Mouse (Mus musculus) G1E (cell line): ENCODE measurements around the gene St5. TPM values are rescaled to one million over a fixed set of nuclear protein-coding genes. Genes with fewer than 3 reads are reported as not detected.

Source experiments
- ATAC-seq: 2 replicates; pipeline ENCODE4 v1.8.0; 2016; ENCODE audit warnings: mild to moderate bottlenecking; ENCODE audit not compliant: insufficient number of reproducible peaks, poor library complexity, low FRiP score, severe bottlenecking; ENCODE audit errors: extremely low read depth
- DNase-seq: peaks from one replicate; pipeline ENCODE4 v3.0.0; 2012; ENCODE audit warnings: low spot score
- H3K27me3 ChIP-seq: 2 replicates; pipeline ENCODE4 v1.6.1; 2012; ENCODE audit warnings: mild to moderate bottlenecking, low read length, inconsistent platforms; ENCODE audit not compliant: insufficient read depth
- H3K36me3 ChIP-seq: replicated peaks from 2 replicates; pipeline ENCODE3; 2012; ENCODE audit warnings: mild to moderate bottlenecking, inconsistent platforms
- H3K4me1 ChIP-seq: 2 replicates; pipeline ENCODE4 v1.6.1; 2012; ENCODE audit warnings: low read depth, low read length, inconsistent platforms, mixed read lengths; ENCODE audit not compliant: insufficient read depth
- H3K4me3 ChIP-seq: 2 replicates; pipeline ENCODE4 v1.5.1; 2012; ENCODE audit warnings: low read depth, mild to moderate bottlenecking, inconsistent platforms, low read length, moderate library complexity, mixed read lengths
- H3K9me3 ChIP-seq: replicated peaks from 2 replicates; pipeline ENCODE4 v1.6.1; 2012; ENCODE audit warnings: inconsistent platforms
- CTCF ChIP-seq: IDR thresholded peaks from 2 replicates; pipeline ENCODE4 v1.5.1; 2012; ENCODE audit warnings: low read depth, low read length, inconsistent platforms, mixed read lengths
- GATA1 ChIP-seq: IDR thresholded peaks from 2 replicates; pipeline ENCODE4 v1.6.1; 2012; ENCODE audit warnings: borderline replicate concordance, low read length, inconsistent platforms, mixed read lengths
- GATA2 ChIP-seq: IDR thresholded peaks from 2 replicates; pipeline ENCODE4 v1.6.1; 2012; ENCODE audit warnings: low read depth, low read length, inconsistent platforms, borderline replicate concordance
- POLR2AphosphoS5 ChIP-seq: IDR thresholded peaks from 2 replicates; pipeline ENCODE4 v1.6.1; 2012; ENCODE audit warnings: low read depth, low read length, inconsistent platforms; ENCODE audit not compliant: insufficient replicate concordance
- TAL1 ChIP-seq: conservative IDR thresholded peaks from 2 replicates; pipeline ENCODE4 v1.6.1; 2012; ENCODE audit warnings: low read depth, low read length, inconsistent platforms, mixed read lengths
- polyA plus RNA-seq: library from polyadenylated mRNA; stranded (reverse); fragments of >175 nt; gene quantifications from 2 replicates; pipeline ENCODE4 v1.2.3, GENCODE M21; 2012
- total RNA-seq, 2 experiments: library from RNA; stranded (forward) in 1 of 2; stranded (reverse) in 1 of 2; fragments of 200-1000 nt in 1 of 2; fragments of >200 nt in 1 of 2; fragmentation: Nextera tagmentation in 1 of 2; gene quantifications; 2 replicates each; pipeline ENCODE4 v1.2.3; 2014 to 2017

The St5 gene
- total and polyA plus RNA-seq, 3 experiments, result 0.07 to 39.5 (median 0.49) TPM

GRCm38 (mm10) chr7:109518036-109518681, 185.2 kb downstream of the St5 start:
- peak overlapping the region; percentile 92 for H3K4me3 ChIP-seq
- DNase-seq (peak; percentile 43), ATAC-seq (peak; percentile 50)
- TF ChIP-seq GATA2 (no peak), POLR2AphosphoS5 (no peak), GATA1 (no peak), TAL1 (no peak), CTCF (no peak)
- no peaks in the 10 kb centered on the region for H3K27me3 ChIP-seq
- H3K4me1 ChIP-seq, result peaks cover 47% of the 10 kb centered on the region
- H3K9me3 ChIP-seq, result no peaks in the 10 kb centered on the region
- H3K36me3 ChIP-seq, result peaks cover 40% of the 10 kb centered on the region

- peaks cover 24% of the 10 kb centered on the region for H3K36me3 ChIP-seq
- H3K4me3 ChIP-seq, result no peak overlapping the region
- H3K27me3 ChIP-seq, result no peaks in the 10 kb centered on the region
- DNase-seq, result no peak
- peaks cover 46% of the 10 kb centered on the region for H3K4me1 ChIP-seq
- no peak for TF ChIP-seq CTCF
- no peak for TF ChIP-seq POLR2AphosphoS5
- TF ChIP-seq GATA2, result no peak
- TF ChIP-seq TAL1, result no peak
- TF ChIP-seq GATA1, result no peak
- H3K9me3 ChIP-seq, result no peaks in the 10 kb centered on the region
- no peak for ATAC-seq
Observed at GRCm38 (mm10) chr7:109516500-109516899, 186.9 kb downstream of the St5 start.

GRCm38 (mm10) chr7:109511838-109512237, 191.6 kb downstream of the St5 start:
- Histone ChIP-seq H3K9me3 (no peaks in the 10 kb centered on the region), H3K4me3 (no peak overlapping the region), H3K36me3 (no peaks in the 10 kb centered on the region), H3K4me1 (peaks cover 60% of the 10 kb centered on the region), H3K27me3 (no peaks in the 10 kb centered on the region; the same call in 1 of the 2 replicates)
- TF ChIP-seq TAL1 (peak; percentile 33; the same call in 1 of the 2 replicates), GATA2 (no peak)
- DNase-seq (no peak), ATAC-seq (no peak)

- Histone ChIP-seq H3K27me3 (no peaks in the 10 kb centered on the region; the same call in 1 of the 2 replicates), H3K4me1 (peaks cover 56% of the 10 kb centered on the region), H3K36me3 (no peaks in the 10 kb centered on the region), H3K4me3 (peak overlapping the region; percentile 3; the same call in 1 of the 2 replicates), H3K9me3 (no peaks in the 10 kb centered on the region)
- no peak for TF ChIP-seq GATA1
- no peak for TF ChIP-seq CTCF
- no peak for TF ChIP-seq TAL1
- TF ChIP-seq POLR2AphosphoS5, result no peak
- TF ChIP-seq GATA2, result no peak
- ATAC-seq (peak; percentile 72), DNase-seq (no peak)
Observed at GRCm38 (mm10) chr7:109510799-109511198, 192.6 kb downstream of the St5 start.

- no peak for ATAC-seq
- H3K4me3 ChIP-seq, result no peak within 1 kb of the TSS
- DNase-seq, result no peak
- no peaks in the 10 kb centered on the region for H3K36me3 ChIP-seq
- H3K4me1 ChIP-seq, result peaks cover 50% of the 10 kb centered on the region
- H3K9me3 ChIP-seq, result no peaks in the 10 kb centered on the region
- no peaks in the 10 kb centered on the region; the same call in 1 of the 2 replicates for H3K27me3 ChIP-seq
- TF ChIP-seq TAL1 (no peak), CTCF (no peak), GATA2 (no peak), GATA1 (no peak), POLR2AphosphoS5 (no peak)
Observed at GRCm38 (mm10) chr7:109508034-109508433, 195.4 kb downstream of the St5 start, which contains the start of gene Trim66. Trim66 (minus strand) TSS chr7:109508134.

GRCm38 (mm10) chr7:109507572-109507971, 195.8 kb downstream of the St5 start:
- TF ChIP-seq POLR2AphosphoS5, result no peak
- no peak for TF ChIP-seq GATA2
- no peak for TF ChIP-seq CTCF
- TF ChIP-seq TAL1, result no peak
- no peak for TF ChIP-seq GATA1

More at GRCm38 (mm10) chr7:109507572-109507971, 195.8 kb downstream of the St5 start:
- no peak overlapping the region for H3K4me3 ChIP-seq
- peaks cover 45% of the 10 kb centered on the region for H3K4me1 ChIP-seq
- no peaks in the 10 kb centered on the region for H3K36me3 ChIP-seq
- DNase-seq, result no peak
- no peaks in the 10 kb centered on the region for H3K9me3 ChIP-seq
- no peak for ATAC-seq
- H3K27me3 ChIP-seq, result no peaks in the 10 kb centered on the region; the same call in 1 of the 2 replicates
